Mouse (Mus musculus): Measurements from ENCODE around the gene Sipa1l2. TPM values are rescaled to one million over a fixed set of nuclear protein-coding genes. Genes with fewer than 3 reads are reported as not detected.
A peak's percentile ranks its signal among the peaks of the same experiment; 100 is the strongest.

The Sipa1l2 gene
- polyA plus RNA-seq, 1 experiment from 2014 or later: 14.0 TPM

GRCm38 (mm10) chr8:125385519-125386150 lies 184.0 kb downstream of the Sipa1l2 start:
- Histone ChIP-seq H3K9ac (replicated peaks; ENCODE audit: low read depth, low read length) (no peak overlapping the region), H3K4me1 (ENCODE audit: control insufficient read depth, insufficient read depth, low read length) (peaks cover 27% of the 10 kb centered on the region), H3K4me3 (ENCODE audit: low read depth, low read length) (no peak overlapping the region), H3K4me2 (ENCODE audit: low read depth, low read length) (no peak overlapping the region), H3K36me3 (ENCODE audit: control insufficient read depth, insufficient read depth, low read length) (no peaks in the 10 kb centered on the region), H3K27ac (ENCODE audit: low read depth, low read length) (peak overlapping the region; percentile 44), H3K9me3 (ENCODE audit: control insufficient read depth, low read length) (no peaks in the 10 kb centered on the region), H3K27me3 (ENCODE audit: control insufficient read depth, insufficient read depth, low read length) (no peaks in the 10 kb centered on the region)
- peak; percentile 69 for ATAC-seq (ENCODE audit: low read depth)
- WGBS: 16% methylated on average over 6 of the region's 6 CpGs

- H3K9ac ChIP-seq (replicated peaks; ENCODE audit: low read depth, low read length): no peak overlapping the region
- H3K27me3 ChIP-seq (ENCODE audit: control insufficient read depth, insufficient read depth, low read length): no peaks in the 10 kb centered on the region
- no peak overlapping the region for H3K4me2 ChIP-seq (ENCODE audit: low read depth, low read length)
- no peak overlapping the region for H3K4me3 ChIP-seq (ENCODE audit: low read depth, low read length)
- no peaks in the 10 kb centered on the region for H3K36me3 ChIP-seq (ENCODE audit: control insufficient read depth, insufficient read depth, low read length)
- no peak for ATAC-seq (ENCODE audit: low read depth)
- H3K9me3 ChIP-seq (ENCODE audit: control insufficient read depth, low read length): no peaks in the 10 kb centered on the region
- 92% methylated on average over 4 of the region's 4 CpGs for WGBS
- H3K27ac ChIP-seq (ENCODE audit: low read depth, low read length): no peak overlapping the region
- H3K4me1 ChIP-seq (ENCODE audit: control insufficient read depth, insufficient read depth, low read length): peaks cover 17% of the 10 kb centered on the region
These were observed 184.9 kb downstream of the Sipa1l2 start for GRCm38 (mm10) chr8:125384551-125385183.

GRCm38 (mm10) chr8:125381674-125382073 lies 187.9 kb downstream of the Sipa1l2 start:
- Histone ChIP-seq H3K9ac (replicated peaks; ENCODE audit: low read depth, low read length) (no peak overlapping the region), H3K9me3 (ENCODE audit: control insufficient read depth, low read length) (no peaks in the 10 kb centered on the region), H3K4me3 (ENCODE audit: low read depth, low read length) (no peak overlapping the region), H3K27me3 (ENCODE audit: control insufficient read depth, insufficient read depth, low read length) (no peaks in the 10 kb centered on the region), H3K27ac (ENCODE audit: low read depth, low read length) (no peak overlapping the region), H3K36me3 (ENCODE audit: control insufficient read depth, insufficient read depth, low read length) (no peaks in the 10 kb centered on the region), H3K4me1 (ENCODE audit: control insufficient read depth, insufficient read depth, low read length) (peaks cover 8% of the 10 kb centered on the region), H3K4me2 (ENCODE audit: low read depth, low read length) (no peak overlapping the region)
- ATAC-seq (ENCODE audit: low read depth): no peak
- 80% methylated on average over 3 of the region's 3 CpGs for WGBS

- Histone ChIP-seq H3K9me3 (ENCODE audit: control insufficient read depth, low read length) (no peaks in the 10 kb centered on the region), H3K4me1 (ENCODE audit: control insufficient read depth, insufficient read depth, low read length) (peaks cover 6% of the 10 kb centered on the region; the same call in 1 of the 2 replicates), H3K36me3 (ENCODE audit: control insufficient read depth, insufficient read depth, low read length) (no peaks in the 10 kb centered on the region), H3K4me2 (ENCODE audit: low read depth, low read length) (no peak overlapping the region), H3K27ac (ENCODE audit: low read depth, low read length) (no peak overlapping the region), H3K9ac (replicated peaks; ENCODE audit: low read depth, low read length) (no peak overlapping the region), H3K4me3 (ENCODE audit: low read depth, low read length) (no peak overlapping the region), H3K27me3 (ENCODE audit: control insufficient read depth, insufficient read depth, low read length) (no peaks in the 10 kb centered on the region)
- 74% methylated on average over 7 of the region's 7 CpGs for WGBS
- no peak for ATAC-seq (ENCODE audit: low read depth)
These were observed 189.7 kb downstream of the Sipa1l2 start for GRCm38 (mm10) chr8:125379939-125380338.

GRCm38 (mm10) chr8:125379156-125379555 lies 190.5 kb downstream of the Sipa1l2 start:
- Histone ChIP-seq H3K9me3 (ENCODE audit: control insufficient read depth, low read length) (no peaks in the 10 kb centered on the region), H3K4me1 (ENCODE audit: control insufficient read depth, insufficient read depth, low read length) (peaks cover 6% of the 10 kb centered on the region; the same call in 1 of the 2 replicates), H3K27me3 (ENCODE audit: control insufficient read depth, insufficient read depth, low read length) (no peaks in the 10 kb centered on the region), H3K36me3 (ENCODE audit: control insufficient read depth, insufficient read depth, low read length) (no peaks in the 10 kb centered on the region), H3K4me3 (ENCODE audit: low read depth, low read length) (no peak overlapping the region), H3K27ac (ENCODE audit: low read depth, low read length) (no peak overlapping the region), H3K9ac (replicated peaks; ENCODE audit: low read depth, low read length) (no peak overlapping the region), H3K4me2 (ENCODE audit: low read depth, low read length) (no peak overlapping the region)
- ATAC-seq (ENCODE audit: low read depth): no peak
- WGBS: 72% methylated on average over 10 of the region's 10 CpGs

- Histone ChIP-seq H3K9ac (replicated peaks; ENCODE audit: low read depth, low read length) (no peak overlapping the region), H3K4me2 (ENCODE audit: low read depth, low read length) (no peak overlapping the region), H3K27ac (ENCODE audit: low read depth, low read length) (no peak overlapping the region), H3K36me3 (ENCODE audit: control insufficient read depth, insufficient read depth, low read length) (no peaks in the 10 kb centered on the region), H3K27me3 (ENCODE audit: control insufficient read depth, insufficient read depth, low read length) (no peaks in the 10 kb centered on the region), H3K9me3 (ENCODE audit: control insufficient read depth, low read length) (no peaks in the 10 kb centered on the region), H3K4me1 (ENCODE audit: control insufficient read depth, insufficient read depth, low read length) (peaks cover 6% of the 10 kb centered on the region; the same call in 1 of the 2 replicates), H3K4me3 (ENCODE audit: low read depth, low read length) (no peak overlapping the region)
- 84% methylated on average over 3 of the region's 3 CpGs for WGBS
- ATAC-seq (ENCODE audit: low read depth): no peak
These were observed 191.9 kb downstream of the Sipa1l2 start for GRCm38 (mm10) chr8:125377704-125378103.

- Histone ChIP-seq H3K27ac (ENCODE audit: low read depth, low read length) (peak overlapping the region; percentile 64; the same call in 1 of the 2 replicates), H3K4me2 (ENCODE audit: low read depth, low read length) (no peak overlapping the region), H3K9me3 (ENCODE audit: control insufficient read depth, low read length) (no peaks in the 10 kb centered on the region), H3K4me1 (ENCODE audit: control insufficient read depth, insufficient read depth, low read length) (peaks cover 6% of the 10 kb centered on the region; the same call in 1 of the 2 replicates), H3K4me3 (ENCODE audit: low read depth, low read length) (no peak overlapping the region), H3K27me3 (ENCODE audit: control insufficient read depth, insufficient read depth, low read length) (no peaks in the 10 kb centered on the region), H3K9ac (replicated peaks; ENCODE audit: low read depth, low read length) (no peak overlapping the region), H3K36me3 (ENCODE audit: control insufficient read depth, insufficient read depth, low read length) (no peaks in the 10 kb centered on the region)
- WGBS: 65% methylated on average over 6 of the region's 6 CpGs
- no peak for ATAC-seq (ENCODE audit: low read depth)
These were observed 193.2 kb downstream of the Sipa1l2 start for GRCm38 (mm10) chr8:125376448-125376845.

GRCm38 (mm10) chr8:125375659-125376447 lies 193.8 kb downstream of the Sipa1l2 start:
- H3K4me3 ChIP-seq (ENCODE audit: low read depth, low read length): no peak overlapping the region
- no peak for ATAC-seq (ENCODE audit: low read depth)

GRCm38 (mm10) chr8:125372596-125372995 lies 197.0 kb downstream of the Sipa1l2 start:
- no peak overlapping the region for H3K4me3 ChIP-seq (ENCODE audit: low read depth, low read length)
- no peak overlapping the region for H3K4me2 ChIP-seq (ENCODE audit: low read depth, low read length)
- H3K9me3 ChIP-seq (ENCODE audit: control insufficient read depth, low read length): no peaks in the 10 kb centered on the region
- no peaks in the 10 kb centered on the region for H3K36me3 ChIP-seq (ENCODE audit: control insufficient read depth, insufficient read depth, low read length)
- H3K4me1 ChIP-seq (ENCODE audit: control insufficient read depth, insufficient read depth, low read length): peaks cover 12% of the 10 kb centered on the region; the same call in 1 of the 2 replicates
- WGBS: 97% methylated on average over 4 of the region's 4 CpGs
- H3K27ac ChIP-seq (ENCODE audit: low read depth, low read length): no peak overlapping the region
- ATAC-seq (ENCODE audit: low read depth): no peak
- H3K27me3 ChIP-seq (ENCODE audit: control insufficient read depth, insufficient read depth, low read length): no peaks in the 10 kb centered on the region
- no peak overlapping the region for H3K9ac ChIP-seq (replicated peaks; ENCODE audit: low read depth, low read length)

More at GRCm38 (mm10) chr8:125375659-125376447, 193.8 kb downstream of the Sipa1l2 start:
- Histone ChIP-seq H3K36me3 (ENCODE audit: control insufficient read depth, insufficient read depth, low read length) (no peaks in the 10 kb centered on the region), H3K4me2 (ENCODE audit: low read depth, low read length) (no peak overlapping the region), H3K4me1 (ENCODE audit: control insufficient read depth, insufficient read depth, low read length) (peaks cover 6% of the 10 kb centered on the region; the same call in 1 of the 2 replicates), H3K27ac (ENCODE audit: low read depth, low read length) (peak overlapping the region; percentile 64), H3K9ac (replicated peaks; ENCODE audit: low read depth, low read length) (no peak overlapping the region), H3K27me3 (ENCODE audit: control insufficient read depth, insufficient read depth, low read length) (no peaks in the 10 kb centered on the region), H3K9me3 (ENCODE audit: control insufficient read depth, low read length) (no peaks in the 10 kb centered on the region)
- WGBS: 49% methylated on average over 8 of the region's 8 CpGs

All from neural tube, embryonic 14.5 days (tissue).